ENCODE assay signal across 11 mouse cellular contexts in genomic region chr17:29445072-29445471, GRCm38 (mm10). TPM values are rescaled to one million over a fixed set of nuclear protein-coding genes. Genes with fewer than 3 reads are reported as not detected.
DNase-seq lines count a peak whose midpoint lies in the region; ATAC-seq and TF ChIP-seq lines count a peak whose summit lies in the region.
"Had no signal": no experiment of that assay in that cellular context is flagged by ENCODE, and none has a peak within 500 bp of the region (broad histone marks: within the 10 kb centered on the region; RNA-seq: fewer than 3 reads in every experiment).

No protein-coding gene starts in this region.

- H3K9ac ChIP-seq in hindbrain, embryonic 11.5 days (ENCODE audit: low read depth, low read length): no peak overlapping the region
- H3K9ac ChIP-seq in hindbrain, embryonic 14.5 days: peak overlapping the region; percentile 16; the same call in 1 of the 2 replicates
- no peak overlapping the region for H3K9ac ChIP-seq in midbrain, embryonic 13.5 days (replicated peaks)
- H3K9ac ChIP-seq: limb, embryonic 13.5 days had no signal

- TF ChIP-seq CTCF in brain, embryonic 14.5 days (IDR thresholded peaks at IDR 0.05; ENCODE audit: borderline replicate concordance, extremely low read depth, insufficient read depth, insufficient read length): no peak

- no peaks in the 10 kb centered on the region for H3K27me3 ChIP-seq in hindbrain, embryonic 10.5 days (ENCODE audit: insufficient read depth, poor library complexity, severe bottlenecking)
- no peaks in the 10 kb centered on the region for H3K27me3 ChIP-seq in hindbrain, embryonic 11.5 days (ENCODE audit: control insufficient read depth, insufficient read depth, low read length)
- H3K27me3 ChIP-seq in hindbrain, embryonic 14.5 days (ENCODE audit: control insufficient read depth, insufficient read depth, low read length): no peaks in the 10 kb centered on the region
- H3K27me3 ChIP-seq in midbrain, embryonic 13.5 days: no peaks in the 10 kb centered on the region
- H3K27me3 ChIP-seq: limb, embryonic 13.5 days; Patski had no signal

- no peaks in the 10 kb centered on the region for H3K36me3 ChIP-seq in hindbrain, embryonic 10.5 days
- no peaks in the 10 kb centered on the region for H3K36me3 ChIP-seq in hindbrain, embryonic 11.5 days (ENCODE audit: control insufficient read depth, insufficient read depth, low read length)
- H3K36me3 ChIP-seq in hindbrain, embryonic 14.5 days (replicated peaks; ENCODE audit: control insufficient read depth, insufficient read depth): no peaks in the 10 kb centered on the region
- no peaks in the 10 kb centered on the region for H3K36me3 ChIP-seq in midbrain, embryonic 13.5 days
- H3K36me3 ChIP-seq: limb, embryonic 13.5 days had no signal

- H3K4me3 ChIP-seq in hindbrain, embryonic 10.5 days: no peak overlapping the region
- no peak overlapping the region for H3K4me3 ChIP-seq in hindbrain, embryonic 11.5 days (ENCODE audit: low read depth, low read length)
- no peak overlapping the region for H3K4me3 ChIP-seq in hindbrain, embryonic 14.5 days (replicated peaks; ENCODE audit: low read length)
- no peak overlapping the region for H3K4me3 ChIP-seq in midbrain, embryonic 13.5 days (replicated peaks)
- H3K4me3 ChIP-seq: limb, embryonic 13.5 days had no signal

- no peak for TF ChIP-seq POLR2A in brain, embryonic 14.5 days (IDR thresholded peaks at IDR 0.05; ENCODE audit: borderline replicate concordance, extremely low read depth, insufficient read depth, insufficient read length, poor library complexity, severe bottlenecking)

- no peak overlapping the region for H3K4me2 ChIP-seq in hindbrain, embryonic 11.5 days (replicated peaks; ENCODE audit: low read depth, low read length)
- no peak overlapping the region for H3K4me2 ChIP-seq in hindbrain, embryonic 14.5 days (replicated peaks)
- no peak overlapping the region for H3K4me2 ChIP-seq in midbrain, embryonic 13.5 days (replicated peaks)
- H3K4me2 ChIP-seq: limb, embryonic 13.5 days had no signal

- peaks cover 63% of the 10 kb centered on the region for H3K4me1 ChIP-seq in hindbrain, embryonic 10.5 days (replicated peaks)
- H3K4me1 ChIP-seq in hindbrain, embryonic 11.5 days (replicated peaks; ENCODE audit: control insufficient read depth, insufficient read depth, low read length): no peaks in the 10 kb centered on the region
- H3K4me1 ChIP-seq in hindbrain, embryonic 14.5 days (replicated peaks; ENCODE audit: control insufficient read depth, insufficient read depth, low read length): 0 out of 2 replicates have a peak, but pooled peaks cover 4% of the 10 kb centered on the region
- peaks cover 7% of the 10 kb centered on the region for H3K4me1 ChIP-seq in midbrain, embryonic 13.5 days (replicated peaks)

- H3K27ac ChIP-seq in hindbrain, embryonic 10.5 days: peak overlapping the region; percentile 76
- H3K27ac ChIP-seq in hindbrain, embryonic 11.5 days (ENCODE audit: low read depth, low read length): no peak overlapping the region
- H3K27ac ChIP-seq in hindbrain, embryonic 14.5 days: 0 out of 2 replicates have a peak overlapping the region, but pooled peaks have one; percentile 20
- H3K27ac ChIP-seq in midbrain, embryonic 13.5 days: peak overlapping the region; percentile 63
- H3K27ac ChIP-seq: limb, embryonic 13.5 days had no signal

- ATAC-seq in hindbrain, embryonic 11.5 days (ENCODE audit: low FRiP score): no peak
- no peak for ATAC-seq in hindbrain, embryonic 14.5 days (ENCODE audit: low FRiP score)
- ATAC-seq in midbrain, embryonic 13.5 days: no peak
- ATAC-seq in cerebellum, adult (ENCODE audit: insufficient number of reproducible peaks, low FRiP score, low TSS enrichment): no peak
- ATAC-seq: Patski had no signal

- H3K9me3 ChIP-seq in hindbrain, embryonic 10.5 days: no peaks in the 10 kb centered on the region
- H3K9me3 ChIP-seq in hindbrain, embryonic 11.5 days (ENCODE audit: control insufficient read depth, low read length): no peaks in the 10 kb centered on the region
- no peaks in the 10 kb centered on the region for H3K9me3 ChIP-seq in hindbrain, embryonic 14.5 days (ENCODE audit: control insufficient read depth, low read length)
- H3K9me3 ChIP-seq in midbrain, embryonic 13.5 days: no peaks in the 10 kb centered on the region
- H3K9me3 ChIP-seq: limb, embryonic 13.5 days had no signal

- WGBS in hindbrain, embryonic 10.5 days: 42% methylated on average over 8 of the region's 8 CpGs
- 32% methylated on average over 8 of the region's 8 CpGs for whole genome bisulfite sequencing in hindbrain, embryonic 11.5 days
- 18% methylated on average over 8 of the region's 8 CpGs for WGBS in hindbrain, embryonic 14.5 days
- WGBS in midbrain, embryonic 13.5 days: 21% methylated on average over 8 of the region's 8 CpGs

- DNase-seq in hindbrain, embryonic 10.5 days (ENCODE audit: low spot score): no peak
- DNase-seq in hindbrain, embryonic 11.5 days (ENCODE audit: low spot score): no peak
- DNase-seq in brain, embryonic 14.5 days (ENCODE audit: low read depth): peak; percentile 32
- no peak for DNase-seq in hindbrain, embryonic 14.5 days (ENCODE audit: low spot score)
- DNase-seq in urinary bladder, adult 2 months (ENCODE audit: low spot score): no peak
- DNase-seq in cerebellum, adult 9-11 months: no peak
- DNase-seq: cerebellum, adult 11-12 months had no signal

RNA-seq across cellular contexts. Expression of gene Pim1, which starts 45.5 kb away (rescaled TPM):
- polyA plus RNA-seq in hindbrain, embryonic 10.5 days (2016; fragmentation: Nextera tagmentation; extraction: Ambion mirVana): 25.0 and 30.5 TPM in 2 replicates
- 16.8 and 18.1 TPM in 2 replicates for polyA plus RNA-seq in hindbrain, embryonic 11.5 days (2014; fragmentation: Nextera tagmentation; extraction: Ambion mirVana)
- polyA plus RNA-seq in brain, embryonic 14.5 days (2012; rRNA removed): 11.4 and 15.6 TPM in 2 replicates
- 6.4 and 7.8 TPM in 2 replicates for polyA plus RNA-seq in hindbrain, embryonic 14.5 days (2014; fragmentation: Nextera tagmentation; extraction: Ambion mirVana)
- 13.4 and 15.4 TPM in 2 replicates for polyA plus RNA-seq in midbrain, embryonic 13.5 days (2015; fragmentation: Nextera tagmentation; extraction: Ambion mirVana)
- polyA plus RNA-seq in urinary bladder, adult 2 months (2012; rRNA removed): 21.2 and 24.4 TPM in 2 replicates
